Mouse (Mus musculus) megakaryocyte, adult 5-6 weeks (primary cell): ENCODE results near the gene Esr2. TPM values are rescaled to one million over a fixed set of nuclear protein-coding genes. Genes with fewer than 3 reads are reported as not detected.
"Not testable (repeated sequence)": the region's sequence is repeated elsewhere in the genome, so short reads cannot be mapped to it uniquely, and the experiment has no call there.

Experiments
- ATAC-seq: 2 replicates; pipeline ENCODE4 v1.8.0; 2016; ENCODE audit warnings: mild to moderate bottlenecking, inconsistent platforms; ENCODE audit not compliant: poor library complexity, severe bottlenecking
- total RNA-seq, 2 experiments: library from RNA; stranded (forward) in 1 of 2; stranded (reverse) in 1 of 2; fragments of 153-499, 151-499 nt in 1 of 2; fragments of 221-1000, 200-1000 nt in 1 of 2; gene quantifications; 2 replicates each; pipeline versions ENCODE4 v1.2.3 to v1.2.4; 2015 to 2017

The Esr2 gene
- total RNA-seq (2015), result not detected in 2 replicates
- total RNA-seq (2017), result not detected in 2 replicates

DNA sequence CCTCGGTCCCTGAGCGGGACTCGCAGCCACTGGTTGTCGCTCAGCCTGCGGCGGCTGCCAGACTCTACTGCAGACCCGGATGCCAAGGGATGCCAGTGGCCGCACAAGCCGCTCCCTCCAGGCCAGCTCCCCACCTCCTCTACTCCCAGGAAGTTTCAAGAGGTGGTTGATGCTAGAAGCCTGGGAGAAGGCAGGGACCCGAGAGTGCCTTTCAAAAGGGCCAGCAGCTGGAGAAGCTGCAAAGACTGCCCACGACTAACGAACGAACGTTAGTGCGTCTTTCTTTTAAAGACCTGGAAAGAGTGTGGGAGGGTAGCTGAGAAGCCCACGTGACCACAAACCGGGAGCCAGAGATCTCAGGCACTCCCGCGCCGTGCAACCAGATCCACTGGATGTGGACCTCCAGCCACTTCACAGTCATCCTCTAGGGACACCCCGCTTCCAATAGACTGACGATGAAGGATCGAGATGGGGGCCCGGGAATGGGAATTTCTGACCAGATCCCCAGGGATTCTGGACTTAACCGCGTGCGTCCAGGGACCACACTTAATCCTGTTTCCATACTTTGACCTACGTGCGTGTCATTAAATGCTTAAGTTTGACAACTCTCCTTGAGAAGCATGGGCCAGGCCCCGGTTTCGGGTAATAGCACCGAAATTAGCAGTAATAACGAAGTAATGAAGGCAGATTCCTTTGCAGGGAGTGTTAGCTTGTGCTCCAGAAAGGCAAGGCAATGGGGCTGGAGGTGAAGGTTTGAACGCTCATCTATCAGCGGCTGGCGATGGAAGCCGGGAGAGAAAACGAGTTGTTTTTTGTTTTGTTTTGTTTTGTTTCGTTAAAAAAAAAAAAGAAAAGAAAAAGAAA lies at the start of gene Esr2:
Gene Esr2, minus strand, starts transcription at position 260 of the 864 bp plus-strand sequence.
- peak; percentile 52 for ATAC-seq

DNA sequence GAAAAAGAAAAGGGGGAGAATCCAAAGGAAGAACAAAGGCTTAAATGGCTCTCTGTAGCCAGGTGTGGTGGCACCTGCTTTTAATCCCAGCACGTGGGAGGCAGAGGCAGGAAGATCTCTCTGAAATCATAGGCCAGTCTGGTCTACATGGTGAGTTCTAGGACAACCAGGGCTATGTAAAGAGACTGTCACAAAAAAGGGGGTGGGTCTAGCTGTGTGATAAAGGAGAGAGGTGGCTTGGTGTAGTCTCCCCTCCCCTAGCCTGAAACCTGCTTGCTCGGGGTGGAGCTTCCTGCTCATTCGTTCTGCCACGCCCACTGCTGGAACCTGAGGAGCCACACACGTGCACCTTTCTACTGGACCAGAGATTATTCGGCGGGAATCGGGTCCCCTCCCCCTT lies 45.0 kb upstream of the Esr2 start:
- not testable (repeated sequence) for ATAC-seq

DNA sequence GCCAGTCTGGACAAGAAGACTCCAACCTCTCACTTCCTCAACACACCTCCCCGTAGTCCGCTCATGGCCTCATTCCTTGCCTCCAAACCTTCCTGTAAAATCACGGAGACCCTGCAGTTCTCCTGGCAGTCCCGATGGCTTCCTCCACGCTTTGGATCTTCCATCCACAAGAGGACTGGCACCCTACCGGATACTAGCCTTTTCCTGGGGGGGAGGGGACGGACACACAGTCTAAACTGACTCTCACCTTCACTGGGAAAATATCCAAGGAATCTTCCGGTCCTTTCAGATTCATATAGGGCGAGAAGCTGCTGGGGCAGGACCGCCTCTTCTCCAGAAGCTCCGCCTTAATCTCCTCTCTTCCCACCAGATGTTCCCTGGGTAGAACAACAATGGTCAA lies 39.7 kb upstream of the Esr2 start:
- no peak for ATAC-seq

DNA sequence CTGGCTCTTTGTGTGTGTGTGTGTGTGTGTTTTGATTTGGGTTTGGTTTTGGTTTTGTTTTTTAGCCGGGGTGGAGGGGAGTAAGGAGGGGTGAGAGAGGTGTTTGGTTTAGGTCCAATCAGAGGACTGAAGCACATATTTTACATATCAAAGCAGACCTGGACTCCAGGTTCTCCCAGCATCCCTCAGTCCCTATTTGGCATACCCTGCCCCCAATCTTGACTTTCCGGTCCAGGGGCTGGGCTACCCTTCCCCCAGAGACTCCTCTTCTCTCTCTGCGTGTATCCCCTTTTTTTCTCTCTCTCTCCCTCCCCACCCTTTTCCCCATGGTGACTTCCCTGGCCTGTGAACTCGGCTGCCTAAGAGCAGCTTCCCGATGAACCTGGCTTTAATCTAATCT lies 38.1 kb upstream of the Esr2 start:
- no peak for ATAC-seq

DNA sequence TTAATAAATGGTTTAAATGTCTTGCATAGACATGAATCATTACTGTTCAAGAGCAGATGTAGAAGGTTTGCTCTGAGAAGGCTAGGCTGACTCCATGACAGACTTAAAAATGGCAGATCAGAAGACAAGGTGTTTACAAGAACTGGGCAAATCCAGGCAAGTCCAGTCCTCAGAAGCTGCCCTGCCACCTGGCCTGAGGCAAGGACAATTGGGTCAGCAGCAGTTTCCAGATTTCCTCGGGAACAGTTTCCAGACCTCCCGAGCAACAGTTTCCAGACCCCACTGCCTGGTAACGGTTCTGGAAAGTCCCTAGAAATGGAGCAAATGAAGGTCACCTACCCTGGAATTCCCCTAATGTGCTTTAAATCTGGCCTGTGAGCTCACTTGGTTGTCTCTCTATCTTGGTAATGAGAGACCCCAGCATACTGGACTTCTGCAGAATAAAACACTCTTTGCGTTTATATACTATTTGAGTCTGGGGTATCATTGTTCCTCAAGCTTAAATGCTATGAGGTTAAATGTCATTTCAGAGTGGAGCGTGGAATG lies 32.4 kb upstream of the Esr2 start:
- no peak for ATAC-seq

DNA sequence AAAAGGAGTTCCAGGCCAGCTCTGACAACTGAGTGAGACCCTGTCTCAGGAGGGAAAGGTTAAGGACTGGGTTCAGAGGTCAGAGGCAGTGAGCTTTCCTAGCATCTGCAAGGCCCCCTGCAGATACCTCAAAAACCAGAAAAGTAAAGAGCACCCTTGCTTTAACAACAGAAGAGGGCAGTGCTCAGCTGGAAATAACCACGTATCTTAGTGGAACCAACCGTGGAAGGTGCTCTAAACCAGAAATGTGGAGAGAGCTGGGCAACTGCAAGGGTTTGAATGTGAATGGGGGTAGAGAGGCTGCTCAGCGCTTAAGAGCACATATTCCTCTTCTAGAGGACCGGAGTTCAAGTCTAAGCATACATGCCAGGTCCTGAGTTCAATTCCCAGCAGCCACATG lies 23.3 kb upstream of the Esr2 start:
- no peak for ATAC-seq

DNA sequence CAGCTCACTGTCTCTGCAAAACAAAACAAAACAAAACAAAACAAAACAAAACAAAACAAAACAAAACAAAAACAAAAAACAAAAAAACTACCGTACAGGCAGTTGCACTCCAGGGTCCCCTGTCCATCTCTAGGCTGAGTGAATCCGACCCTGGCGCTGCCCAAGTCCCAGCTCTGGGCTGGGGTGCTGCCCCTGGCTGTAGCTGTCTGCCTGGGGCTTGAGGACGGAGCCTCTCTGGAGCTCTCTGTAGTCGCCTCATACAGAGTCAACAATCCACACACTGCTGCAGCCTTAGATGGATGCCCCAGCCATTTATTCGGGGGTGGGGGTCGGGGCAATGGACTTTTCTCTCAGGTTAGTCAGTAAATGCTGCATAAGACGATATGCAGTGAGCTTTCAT lies 20.0 kb upstream of the Esr2 start:
- ATAC-seq, result no peak

DNA sequence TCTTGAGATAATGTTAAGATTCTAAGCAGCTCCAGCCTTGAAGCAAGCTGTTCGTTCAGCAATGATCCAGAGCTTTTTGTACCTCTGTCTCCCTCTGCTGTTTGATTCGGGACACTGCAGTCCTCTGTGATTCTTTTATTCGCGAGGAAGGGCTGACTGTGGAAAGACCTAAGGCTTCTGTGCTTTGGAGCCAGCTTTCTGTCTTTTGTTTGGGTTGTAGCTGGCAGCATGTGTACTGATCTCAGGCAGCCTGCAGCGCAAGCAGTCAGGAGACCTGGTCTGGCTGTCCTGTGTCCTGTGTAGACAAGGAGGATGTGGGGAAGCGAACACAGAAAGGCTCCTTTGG lies 19.6 kb upstream of the Esr2 start:
- peak; percentile 84 for ATAC-seq

DNA sequence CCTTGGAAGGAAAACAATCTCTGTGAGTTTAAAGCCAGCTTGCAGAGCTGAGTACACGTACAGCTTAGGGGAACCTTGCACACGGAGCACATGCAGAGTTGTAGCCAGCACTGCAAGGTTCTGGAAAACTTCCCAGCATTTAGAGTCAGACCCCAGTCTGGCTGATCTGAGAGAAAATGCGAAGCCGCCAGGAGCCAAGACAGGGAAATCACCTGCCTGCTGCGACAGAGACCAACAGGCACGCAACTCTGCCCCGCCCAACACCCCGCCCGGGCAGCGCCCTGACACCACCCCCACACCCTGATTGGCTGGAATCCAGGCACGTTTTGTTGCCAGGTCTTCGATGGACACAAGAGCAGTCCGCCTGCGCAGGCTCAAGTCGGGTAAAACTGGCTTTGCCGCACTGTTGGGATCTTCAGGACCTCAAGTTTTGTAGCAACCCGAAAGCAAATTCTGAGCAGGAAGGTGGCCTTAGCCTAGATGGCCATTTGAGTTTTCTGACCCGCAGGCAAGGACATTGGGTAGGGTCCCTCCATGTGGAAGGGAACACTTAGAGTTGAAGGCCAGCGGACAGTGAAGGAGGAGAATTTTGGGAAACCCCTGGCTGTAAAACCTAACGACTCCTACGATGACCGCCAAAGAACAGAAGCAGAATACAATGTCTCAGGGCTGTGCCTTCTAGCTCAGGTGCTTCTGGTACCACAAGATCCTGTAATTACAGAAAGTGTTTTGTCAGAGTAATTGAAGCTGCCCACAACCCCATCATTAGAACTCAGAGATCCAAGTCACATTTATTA lies 19.1 kb upstream of the Esr2 start:
- ATAC-seq, result peak; percentile 92

DNA sequence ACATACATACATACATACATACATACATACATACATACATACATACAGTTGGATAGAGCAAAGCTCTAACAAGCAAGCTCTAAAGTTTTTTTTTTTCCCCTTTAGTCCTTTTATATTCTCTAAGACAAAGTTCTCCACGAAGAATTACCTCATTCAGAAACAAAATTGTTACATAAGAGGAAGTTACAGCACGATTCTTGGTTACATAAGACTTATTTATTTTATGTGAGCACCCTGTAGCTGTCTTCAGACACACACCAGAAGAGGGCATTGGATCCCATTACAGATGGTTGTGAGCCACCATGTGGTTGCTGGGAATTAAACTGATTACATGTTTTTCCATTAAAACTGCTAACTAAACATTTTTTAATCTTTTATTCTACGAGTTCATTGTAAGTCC lies 17.5 kb upstream of the Esr2 start:
- peak; percentile 21; the same call in 1 of the 2 replicates for ATAC-seq

DNA sequence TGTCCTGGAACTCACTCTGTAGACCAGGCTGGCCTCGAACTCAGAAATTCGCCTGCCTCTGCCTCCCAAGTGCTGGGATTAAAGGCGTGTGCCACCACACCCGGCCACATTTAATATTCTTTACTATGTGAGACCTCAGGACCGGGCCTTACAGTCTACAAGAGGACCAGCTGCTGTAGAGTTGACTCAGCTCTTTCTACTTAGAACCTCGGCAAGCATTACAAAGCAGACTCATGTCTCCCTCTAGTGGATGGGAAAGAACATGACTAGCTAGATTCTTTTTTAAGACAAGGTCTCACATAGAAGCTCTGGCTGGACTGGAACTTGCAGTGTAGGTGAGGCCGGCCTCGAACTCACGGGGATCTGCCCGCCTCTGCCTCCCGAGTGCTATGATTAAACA lies 13.9 kb upstream of the Esr2 start:
- ATAC-seq, result peak; percentile 91

DNA sequence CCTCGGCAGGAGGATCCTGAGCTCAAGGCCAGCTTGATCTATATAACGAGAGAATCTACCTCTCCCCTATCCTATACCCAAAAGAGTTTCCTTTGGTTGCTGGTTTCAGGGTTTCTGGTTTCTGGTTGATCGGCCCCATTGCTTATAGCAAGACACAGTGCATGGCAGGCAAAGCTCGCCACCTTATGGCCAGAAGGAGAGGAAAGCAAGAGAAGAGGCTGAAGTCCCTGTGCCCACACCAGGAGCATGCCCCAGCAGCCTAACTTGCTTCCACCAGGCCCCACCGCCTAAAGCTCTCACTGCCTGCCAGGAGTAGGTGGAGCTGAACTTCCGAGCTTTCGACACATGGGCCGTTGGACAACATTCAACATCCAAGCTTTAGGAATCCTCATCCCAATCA lies 10.8 kb upstream of the Esr2 start:
- ATAC-seq, result no peak

DNA sequence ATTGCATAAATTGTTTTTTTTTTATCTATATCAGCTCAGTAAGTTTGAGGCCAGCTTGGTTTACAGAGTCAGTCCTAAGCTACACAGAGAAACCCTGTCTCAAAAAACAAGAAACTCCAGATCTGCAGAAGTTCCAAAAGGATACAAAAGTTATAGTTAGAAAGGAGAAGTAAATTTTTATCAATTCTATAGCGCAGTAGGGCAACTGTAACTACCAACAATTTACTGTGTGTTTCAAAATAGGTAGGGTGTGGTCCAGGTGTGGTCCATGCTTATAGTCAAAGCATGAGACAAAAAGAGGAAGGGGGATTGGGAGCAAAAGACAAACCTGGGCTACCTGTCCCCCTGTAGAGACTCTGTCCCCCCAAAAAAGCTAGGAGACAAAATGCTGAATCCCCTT lies 9.4 kb upstream of the Esr2 start:
- no peak for ATAC-seq

DNA sequence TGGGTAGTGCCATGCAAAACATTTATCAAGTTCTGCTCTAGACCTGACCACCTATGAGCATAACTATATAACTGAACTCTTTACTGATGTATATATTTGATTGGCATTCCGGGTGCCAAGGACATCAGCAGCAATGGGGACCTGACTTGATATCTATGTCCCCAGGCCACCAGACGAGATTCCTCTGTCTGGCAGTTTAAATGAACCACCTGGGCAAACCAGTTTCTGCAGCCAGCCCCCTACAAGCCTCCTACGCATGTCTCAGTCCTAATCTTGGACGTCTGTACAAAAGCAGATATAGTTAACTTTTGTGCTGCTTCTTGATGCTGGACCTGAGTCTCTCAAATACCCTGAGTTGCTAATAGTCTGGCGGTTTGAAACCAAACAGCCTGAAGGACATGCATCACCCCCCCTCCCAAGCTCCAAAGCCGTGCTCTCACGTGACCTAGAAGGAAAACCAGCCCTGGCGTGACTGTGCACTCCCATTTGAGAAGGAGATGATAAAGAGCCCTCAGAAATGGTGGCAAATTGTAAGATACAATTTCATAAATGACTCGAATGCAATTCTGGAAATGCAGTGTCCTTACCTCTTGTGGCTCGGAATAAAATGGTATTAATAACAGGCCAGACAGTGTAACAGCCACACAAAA lies 8.2 kb upstream of the Esr2 start:
- ATAC-seq, result no peak

DNA sequence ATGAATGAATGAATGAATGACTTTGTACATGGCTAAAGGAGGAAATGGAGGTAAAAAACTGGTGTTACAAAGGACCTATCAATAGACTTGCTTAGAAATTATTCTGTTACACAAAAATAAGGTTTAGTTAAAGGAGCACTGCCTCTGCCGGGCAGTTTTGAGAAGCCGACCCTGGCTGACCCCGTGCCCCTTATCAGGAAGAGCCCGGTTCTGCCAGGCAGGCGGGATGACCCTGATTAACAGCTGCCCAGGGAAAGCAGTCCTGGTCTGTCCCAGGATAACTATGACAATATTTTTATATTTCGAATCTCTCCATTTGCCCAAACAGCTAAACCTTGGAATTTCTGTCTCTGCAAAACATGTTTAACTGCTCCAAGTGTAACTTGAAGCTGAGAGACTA lies 7.2 kb upstream of the Esr2 start:
- ATAC-seq, result no peak

DNA sequence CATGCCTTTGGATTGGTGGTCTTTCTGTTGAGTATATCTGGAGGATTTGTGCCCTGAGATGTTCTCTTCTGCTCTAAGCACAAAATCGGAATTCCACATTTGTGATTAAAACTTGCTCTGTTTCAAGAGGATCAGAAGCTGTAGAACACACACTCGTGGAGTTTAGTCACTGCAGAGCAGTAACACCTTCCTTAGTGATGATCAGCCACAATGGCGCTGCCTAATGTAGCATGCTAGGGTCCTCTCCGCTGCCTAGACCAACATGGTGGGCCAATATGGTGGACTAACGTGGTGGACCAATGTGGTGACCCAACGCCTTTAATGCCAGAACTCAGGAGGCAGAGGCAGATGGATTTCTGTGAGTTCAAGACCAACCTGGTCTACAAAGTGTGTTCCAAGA lies 5.8 kb upstream of the Esr2 start:
- ATAC-seq, result no peak

DNA sequence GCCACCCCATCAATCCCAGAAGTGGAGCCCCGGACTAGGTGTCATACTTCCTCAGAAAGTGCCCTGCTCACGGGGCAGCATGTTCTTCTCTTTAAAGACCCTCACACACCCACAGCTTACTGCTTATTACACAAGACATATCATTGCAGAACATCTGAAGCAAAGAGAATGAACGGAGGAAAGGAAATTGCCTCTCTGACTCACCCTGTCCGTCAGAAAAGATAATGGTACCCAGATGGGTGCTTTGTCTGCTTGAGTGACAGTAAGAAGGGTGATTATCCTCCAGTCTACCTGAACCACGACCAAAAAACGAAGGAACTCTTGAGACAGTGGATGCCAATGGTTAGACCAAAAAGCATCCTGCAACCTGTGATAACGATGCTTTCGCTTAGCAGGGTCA lies 4.4 kb upstream of the Esr2 start:
- no peak for ATAC-seq

DNA sequence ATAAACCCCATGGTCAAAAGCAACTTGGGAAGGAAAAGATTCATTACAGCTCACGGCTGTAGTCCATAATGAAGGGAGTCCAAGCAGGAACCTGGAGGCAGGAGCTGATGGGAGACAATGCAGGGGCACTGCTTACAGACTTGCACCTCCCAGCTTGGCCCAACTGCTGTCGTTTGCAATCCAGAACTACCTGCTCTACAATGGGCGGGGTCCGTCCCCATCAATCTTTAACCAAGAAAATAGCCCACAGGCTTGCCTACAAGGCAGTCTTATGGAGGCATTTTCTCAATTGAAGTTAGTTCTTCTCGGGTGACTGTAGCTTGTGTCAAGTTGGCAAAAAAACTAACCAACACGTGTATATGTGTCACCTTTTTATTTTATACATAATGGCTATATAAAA lies 3.4 kb upstream of the Esr2 start:
- no peak for ATAC-seq

DNA sequence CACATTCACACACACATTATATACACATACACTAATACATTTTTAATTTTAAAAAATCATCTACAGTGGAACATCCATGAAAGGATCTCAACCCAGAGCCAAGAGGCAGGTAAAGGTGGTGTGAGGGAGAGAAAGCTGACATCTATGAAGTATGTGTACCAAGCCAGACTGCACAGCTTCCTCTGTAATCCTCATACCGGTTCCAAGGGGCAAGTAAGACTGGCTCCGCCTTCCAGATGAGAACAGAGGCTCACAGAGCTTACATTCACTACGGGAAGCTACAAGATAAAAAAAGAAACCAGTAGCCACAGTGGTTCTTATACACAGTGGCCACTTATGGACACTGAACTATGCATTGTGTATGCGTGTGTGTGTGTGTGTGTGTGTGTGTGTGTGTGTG lies 2.5 kb upstream of the Esr2 start:
- ATAC-seq, result no peak

DNA sequence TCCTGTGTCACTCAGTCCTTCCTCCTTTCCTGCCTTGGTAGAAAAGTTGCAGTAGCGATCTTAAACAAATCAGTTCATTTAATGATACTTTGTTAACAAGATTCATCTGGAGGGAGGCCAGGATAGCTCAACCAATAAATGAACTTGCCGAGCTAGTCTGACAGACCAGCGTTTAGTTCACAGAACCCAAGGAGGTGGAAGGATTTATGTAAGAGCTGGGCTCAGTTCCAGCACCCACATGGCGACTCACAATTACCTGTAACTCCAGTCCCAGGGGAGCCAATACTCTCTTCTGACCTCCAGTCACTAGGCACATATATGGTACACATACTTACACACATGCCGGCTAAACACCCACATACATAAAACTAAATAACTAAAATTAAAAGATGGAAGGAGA lies 2.0 kb upstream of the Esr2 start:
- ATAC-seq, result no peak

DNA sequence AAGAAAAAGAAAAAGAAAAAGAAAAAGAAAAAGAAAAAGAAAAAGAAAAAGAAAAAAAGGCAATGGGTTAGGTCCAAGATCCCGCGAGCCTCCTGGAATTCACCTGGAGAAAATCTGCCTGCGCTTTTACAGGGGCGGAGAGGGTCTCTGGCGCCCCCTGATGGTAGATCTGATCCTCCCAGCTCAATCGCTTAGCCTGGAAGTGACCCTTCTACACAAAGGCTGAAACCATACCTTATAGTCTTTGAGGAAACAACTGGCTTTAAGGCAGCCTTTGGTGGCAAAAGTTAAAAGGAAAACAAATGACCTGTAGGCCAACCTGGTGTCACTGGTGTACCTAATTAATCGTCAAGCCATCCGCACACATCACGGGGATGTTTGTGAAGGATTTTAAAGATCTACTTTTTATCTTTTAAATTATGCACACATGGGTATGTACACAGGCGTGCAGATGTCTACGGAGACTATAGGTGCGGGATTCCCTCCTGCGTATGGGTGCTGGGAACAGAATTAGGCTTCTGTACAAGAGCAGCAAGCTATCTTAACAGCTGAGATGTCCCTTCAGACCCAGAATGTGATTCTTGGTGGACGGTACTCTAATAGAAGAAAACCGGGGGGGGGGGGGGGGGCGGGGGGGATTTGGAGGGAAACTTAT lies 932 bp upstream of the Esr2 start:
- ATAC-seq, result peak; percentile 82
